Comparison of ENCODE assay signal across 31 mouse cellular contexts in genomic region chr10:93441501-93441900, GRCm38 (mm10). TPM values are rescaled to one million over a fixed set of nuclear protein-coding genes. Genes with fewer than 3 reads are reported as not detected.
DNase-seq lines count a peak whose midpoint lies in the region; ATAC-seq and TF ChIP-seq lines count a peak whose summit lies in the region.
"Had no signal": no experiment of that assay in that cellular context is flagged by ENCODE, and none has a peak within 500 bp of the region (broad histone marks: within the 10 kb centered on the region; RNA-seq: fewer than 3 reads in every experiment).

No protein-coding gene starts in this region.

- intact Hi-C loops in heart, adult 2 months (cut with DNase I), result no loop called here

- no peaks in the 10 kb centered on the region for H3K9me3 ChIP-seq in heart, embryonic 14.5 days (ENCODE audit: control insufficient read depth, low read length)
- no peaks in the 10 kb centered on the region for H3K9me3 ChIP-seq in liver, embryonic 11.5 days (ENCODE audit: control insufficient read depth, low read length)
- H3K9me3 ChIP-seq: embryonic facial prominence, embryonic 10.5 days; embryonic facial prominence, embryonic 15.5 days; forebrain, embryonic 13.5 days; hindbrain, embryonic 12.5 days; intestine, embryonic 15.5 days; limb, embryonic 13.5 days; megakaryocyte, embryonic 14.5 days; midbrain, embryonic 12.5 days; neural tube, embryonic 12.5 days had no signal

- WGBS in heart, adult 2 months, result 64% methylated on average over 6 of the region's 6 CpGs
- 21% methylated on average over 6 of the region's 6 CpGs for WGBS in heart, embryonic 14.5 days
- 75% methylated on average over 6 of the region's 6 CpGs for WGBS in liver, embryonic 11.5 days

- H3K27ac ChIP-seq in heart, adult 2 months, result no peak overlapping the region
- H3K27ac ChIP-seq in heart, embryonic 14.5 days (replicated peaks in 1 of 2; ENCODE audit: control insufficient read depth in 1 of 2, insufficient read depth in 1 of 2, low read depth in 2 of 2, low read length in 2 of 2), result peak overlapping the region; percentile 83 to 88
- H3K27ac ChIP-seq in liver, embryonic 11.5 days (ENCODE audit: low read depth, low read length), result no peak overlapping the region
- H3K27ac ChIP-seq: embryonic facial prominence, embryonic 10.5 days; embryonic facial prominence, embryonic 15.5 days; forebrain, embryonic 13.5 days; hindbrain, embryonic 12.5 days; hindbrain, postnatal 0 days; intestine, embryonic 15.5 days; layer of hippocampus, adult 2 months; left cerebral cortex, adult 2 months; limb, embryonic 13.5 days; liver, embryonic 14.5 days; midbrain, embryonic 12.5 days; neural tube, embryonic 12.5 days had no signal

- no peak overlapping the region; the same call in 1 of the 2 replicates for H3K4me2 ChIP-seq in heart, embryonic 14.5 days (ENCODE audit: low read length)
- no peak overlapping the region for H3K4me2 ChIP-seq in liver, embryonic 11.5 days
- H3K4me2 ChIP-seq: embryonic facial prominence, embryonic 15.5 days; forebrain, embryonic 13.5 days; hindbrain, embryonic 12.5 days; intestine, embryonic 15.5 days; limb, embryonic 13.5 days; midbrain, embryonic 12.5 days; neural tube, embryonic 12.5 days had no signal

- no peaks in the 10 kb centered on the region for H3K4me1 ChIP-seq in heart, adult 2 months (ENCODE audit: control insufficient read depth, insufficient read depth, low read length)
- peaks cover 51 to 66% of the 10 kb centered on the region in 2 experiments for H3K4me1 ChIP-seq in heart, embryonic 14.5 days (ENCODE audit: control insufficient read depth in 2 of 2, insufficient read depth in 2 of 2, low read length in 2 of 2)
- peaks cover 7% of the 10 kb centered on the region; the same call in 1 of the 2 replicates for H3K4me1 ChIP-seq in liver, embryonic 11.5 days (replicated peaks; ENCODE audit: control insufficient read depth, insufficient read depth, low read length)
- H3K4me1 ChIP-seq: forebrain, embryonic 13.5 days; hindbrain, embryonic 12.5 days; megakaryocyte, embryonic 14.5 days; midbrain, embryonic 12.5 days; neural tube, embryonic 12.5 days had no signal

- H3K9ac ChIP-seq in heart, adult 2 months (ENCODE audit: low read depth, low read length), result no peak overlapping the region
- no peak overlapping the region for H3K9ac ChIP-seq in heart, embryonic 14.5 days (ENCODE audit: low read length)
- H3K9ac ChIP-seq in liver, embryonic 11.5 days (ENCODE audit: low read depth, low read length), result no peak overlapping the region
- H3K9ac ChIP-seq: embryonic facial prominence, embryonic 15.5 days; forebrain, embryonic 13.5 days; hindbrain, embryonic 12.5 days; intestine, embryonic 15.5 days; limb, embryonic 13.5 days; liver, embryonic 14.5 days; midbrain, embryonic 12.5 days; neural tube, embryonic 12.5 days had no signal

- TF ChIP-seq CTCF in heart, adult 2 months (IDR thresholded peaks at IDR 0.05), result no peak

- no peaks in the 10 kb centered on the region for H3K79me2 ChIP-seq in heart, adult 2 months (replicated peaks; ENCODE audit: control insufficient read depth, insufficient read depth, low read length)

- H3K27me3 ChIP-seq in heart, adult 2 months (ENCODE audit: control insufficient read depth, insufficient read depth, low read length), result no peaks in the 10 kb centered on the region
- no peaks in the 10 kb centered on the region for H3K27me3 ChIP-seq in heart, embryonic 14.5 days (ENCODE audit: control insufficient read depth, insufficient read depth, low read length)
- no peaks in the 10 kb centered on the region for H3K27me3 ChIP-seq in liver, embryonic 11.5 days (replicated peaks; ENCODE audit: control insufficient read depth, insufficient read depth, low read length)
- H3K27me3 ChIP-seq: CH12.LX; embryonic facial prominence, embryonic 15.5 days; forebrain, embryonic 13.5 days; hindbrain, embryonic 12.5 days; intestine, embryonic 15.5 days; limb, embryonic 13.5 days; midbrain, embryonic 12.5 days; neural tube, embryonic 12.5 days had no signal

- no peak overlapping the region for H3K4me3 ChIP-seq in heart, adult 2 months
- no peak overlapping the region for H3K4me3 ChIP-seq in heart, embryonic 14.5 days (ENCODE audit: control insufficient read depth in 1 of 2, insufficient read depth in 1 of 2, low read depth in 1 of 2, low read length in 2 of 2)
- H3K4me3 ChIP-seq in liver, embryonic 11.5 days (ENCODE audit: low read depth, low read length), result no peak overlapping the region
- H3K4me3 ChIP-seq: embryonic facial prominence, embryonic 10.5 days; embryonic facial prominence, embryonic 15.5 days; forebrain, embryonic 13.5 days; hindbrain, embryonic 12.5 days; intestine, embryonic 15.5 days; layer of hippocampus, adult 2 months; left cerebral cortex, adult 2 months; limb, embryonic 13.5 days; megakaryocyte, embryonic 14.5 days; midbrain, embryonic 12.5 days; myocyte; neural tube, embryonic 12.5 days had no signal

- no peak for TF ChIP-seq POLR2A in heart, adult 2 months (IDR thresholded peaks at IDR 0.05; ENCODE audit: insufficient read depth, low read depth, low read length)

- TF ChIP-seq EP300 in heart, adult 2 months (IDR thresholded peaks at IDR 0.05; ENCODE audit: insufficient read depth, low read depth, low read length), result no peak

- peak; percentile 50 for DNase-seq in heart, adult 11 months
- no peak for DNase-seq in heart, adult 2 months
- DNase-seq in heart, adult 8-10 months (ENCODE audit: low spot score), result no peak
- no peak for DNase-seq in liver, embryonic 11.5 days (ENCODE audit: low spot score)
- no peak for DNase-seq in liver
- DNase-seq in Muller cell, postnatal 12 days (ENCODE audit: inconsistent ontology term), result peak; percentile 8
- DNase-seq: adrenal gland, adult 8-10 months; cerebellum, adult 8-10 months; cerebellum, postnatal 25 days; gastrocnemius, postnatal 10 days; kidney, adult 2 months; kidney, postnatal 36 days; lung, postnatal 36 days; right cerebral cortex, adult 18-20 months; spleen, adult 18-20 months had no signal

- no peaks in the 10 kb centered on the region for H3K36me3 ChIP-seq in heart, adult 2 months (ENCODE audit: control insufficient read depth, insufficient read depth, low read length)
- no peaks in the 10 kb centered on the region for H3K36me3 ChIP-seq in heart, embryonic 14.5 days (ENCODE audit: control insufficient read depth, insufficient read depth, low read length)
- no peaks in the 10 kb centered on the region for H3K36me3 ChIP-seq in liver, embryonic 11.5 days (ENCODE audit: control insufficient read depth, insufficient read depth, low read length)
- H3K36me3 ChIP-seq: embryonic facial prominence, embryonic 10.5 days; embryonic facial prominence, embryonic 15.5 days; hindbrain, embryonic 12.5 days; intestine, embryonic 15.5 days; limb, embryonic 13.5 days; midbrain, embryonic 12.5 days; neural tube, embryonic 12.5 days had no signal

- ATAC-seq in heart, embryonic 14.5 days (ENCODE audit: insufficient number of reproducible peaks, insufficient read depth, low FRiP score, low read depth), result peak; percentile 76
- 0 out of 2 replicates have a peak, but pooled peaks have one; percentile 15 for ATAC-seq in liver, embryonic 11.5 days (replicated peaks; ENCODE audit: low FRiP score)
- ATAC-seq: forebrain, embryonic 13.5 days; hindbrain, postnatal 0 days; intestine, embryonic 15.5 days had no signal

RNA-seq across cellular contexts. Expression of gene Lta4h, which starts 11.7 kb away (rescaled TPM):
- total RNA-seq in heart, adult 2 months (2021), result 10 to 100 TPM; 31.1 to 36.1 TPM
- 25.5 and 30.5 TPM in 2 replicates for polyA plus RNA-seq in heart, adult 2 months (2012; rRNA removed)
- polyA plus RNA-seq in heart, embryonic 14.5 days (2014; fragmentation: Nextera tagmentation; extraction: Ambion mirVana), result 306 and 315 TPM in 2 replicates
- 10 to 100 TPM; 32.4 to 38.7 (median 33.0) TPM for total RNA-seq in heart, adult 8-10 months (2022)
- 163 and 185 TPM in 2 replicates for polyA plus RNA-seq in liver, embryonic 11.5 days (2014; fragmentation: Nextera tagmentation; extraction: Ambion mirVana)

RNA-seq across cellular contexts. Expression of gene Hal, which starts 47.1 kb away (rescaled TPM):
- under 1 TPM; 0.18 to 0.20 TPM for total RNA-seq in heart, adult 2 months (2021)
- 0.04 and 0.35 TPM in 2 replicates for polyA plus RNA-seq in heart, adult 2 months (2012; rRNA removed)
- polyA plus RNA-seq in heart, embryonic 14.5 days (2014; fragmentation: Nextera tagmentation; extraction: Ambion mirVana), result not detected in 2 replicates
- total RNA-seq in heart, adult 8-10 months (2022), result under 1 TPM in 3 of 4 experiments, not detected in 1; 0.05 to 0.29 (median 0.25) TPM
- 1.1 and 1.3 TPM in 2 replicates for polyA plus RNA-seq in liver, embryonic 11.5 days (2014; fragmentation: Nextera tagmentation; extraction: Ambion mirVana)
- total RNA-seq: hindbrain, postnatal 0 days had no signal
- polyA plus RNA-seq: forebrain, embryonic 13.5 days; midbrain, embryonic 12.5 days had no signal

Comparison
In these comparisons a context has a peak if more than half of its experiments do, and no peak if none do; other contexts are left out.
1. DNase-seq: peak in heart, adult 11 months (single experiment) and Muller cell, postnatal 12 days (single experiment); none in heart, adult 2 months (0 of 2), heart, adult 8-10 months (single experiment), liver, embryonic 11.5 days (single experiment) and liver (single experiment).
2. H3K27ac ChIP-seq: peak in heart, embryonic 14.5 days (2 of 2); none in heart, adult 2 months (single experiment) and liver, embryonic 11.5 days (single experiment).